Mouse (Mus musculus): ENCODE results near the gene Ntmt1. TPM values are rescaled to one million over a fixed set of nuclear protein-coding genes. Genes with fewer than 3 reads are reported as not detected.
A peak's percentile ranks its signal among the peaks of the same experiment; 100 is the strongest.

Ntmt1 gene
- total and polyA plus RNA-seq, 2 experiments from 2014 or later, result 87.6 to 106 TPM

- ATAC-seq (peak; percentile 61), DNase-seq (no peak)
- Histone ChIP-seq H3K27ac (ENCODE audit: low read depth, low read length) (peak overlapping the region; percentile 85), H3K4me2 (ENCODE audit: low read depth) (peak overlapping the region; percentile 91), H3K9ac (peak overlapping the region; percentile 94), H3K4me3 (ENCODE audit: low read depth, low read length) (peak overlapping the region; percentile 71), H3K27me3 (ENCODE audit: insufficient read depth, low read length) (no peaks in the 10 kb centered on the region), H3K9me3 (ENCODE audit: low read length) (no peaks in the 10 kb centered on the region), H3K36me3 (ENCODE audit: insufficient read depth) (no peaks in the 10 kb centered on the region), H3K4me1 (ENCODE audit: insufficient read depth) (peaks cover 3% of the 10 kb centered on the region)
- 6% methylated on average over 28 of the region's 28 CpGs for WGBS
- no peak for TF ChIP-seq CTCF (IDR thresholded peaks at IDR 0.05; ENCODE audit: low read depth)
Measured at GRCm38 (mm10) chr2:30807147-30807647, 429 bp upstream of the Ntmt1 start.

DNA sequence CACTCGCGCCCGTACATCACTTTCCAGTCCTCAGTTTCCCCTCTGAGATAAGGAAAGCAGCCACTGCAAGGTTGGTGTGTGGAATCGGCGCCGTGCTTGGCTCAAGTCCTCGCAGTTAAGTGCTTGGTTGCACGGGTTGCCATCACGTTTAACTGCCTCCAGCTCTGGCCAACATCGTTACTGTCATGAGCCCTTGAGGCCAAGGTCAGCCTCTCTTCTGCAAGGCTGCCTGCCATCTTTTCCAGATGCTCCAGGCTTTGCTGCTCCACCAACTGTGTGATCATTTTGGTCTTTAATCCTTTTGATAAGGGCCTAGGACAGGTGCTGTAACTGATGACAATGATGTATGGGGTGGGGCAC is 650 bp downstream of the Ntmt1 start:
- WGBS, result 3% methylated on average over 10 of the region's 10 CpGs
- Histone ChIP-seq H3K4me3 (ENCODE audit: low read depth, low read length) (peak overlapping the region; percentile 71), H3K27ac (ENCODE audit: low read depth, low read length) (peak overlapping the region; percentile 85), H3K27me3 (ENCODE audit: insufficient read depth, low read length) (no peaks in the 10 kb centered on the region), H3K36me3 (ENCODE audit: insufficient read depth) (peaks cover 2% of the 10 kb centered on the region; the same call in 1 of the 2 replicates), H3K4me1 (ENCODE audit: insufficient read depth) (peaks cover 3% of the 10 kb centered on the region), H3K9me3 (ENCODE audit: low read length) (no peaks in the 10 kb centered on the region), H3K9ac (peak overlapping the region; percentile 94), H3K4me2 (ENCODE audit: low read depth) (peak overlapping the region; percentile 91)
- DNase-seq (no peak), ATAC-seq (no peak)
- no peak for TF ChIP-seq CTCF (IDR thresholded peaks at IDR 0.05; ENCODE audit: low read depth)

- Histone ChIP-seq H3K4me3 (ENCODE audit: low read depth, low read length) (peak overlapping the region; percentile 17; the same call in 1 of the 2 replicates), H3K27me3 (ENCODE audit: insufficient read depth, low read length) (no peaks in the 10 kb centered on the region), H3K4me2 (ENCODE audit: low read depth) (peak overlapping the region; percentile 27), H3K36me3 (ENCODE audit: insufficient read depth) (peaks cover 10% of the 10 kb centered on the region), H3K9ac (0 out of 2 replicates have a peak overlapping the region, but pooled peaks have one; percentile 18), H3K4me1 (ENCODE audit: insufficient read depth) (peaks cover 3% of the 10 kb centered on the region), H3K9me3 (ENCODE audit: low read length) (no peaks in the 10 kb centered on the region), H3K27ac (ENCODE audit: low read depth, low read length) (no peak overlapping the region)
- no peak for TF ChIP-seq CTCF (IDR thresholded peaks at IDR 0.05; ENCODE audit: low read depth)
- WGBS, result 76% methylated on average over 5 of the region's 5 CpGs
- ATAC-seq (no peak), DNase-seq (no peak)
Measured at GRCm38 (mm10) chr2:30809503-30809902, 1.9 kb downstream of the Ntmt1 start.

GRCm38 (mm10) chr2:30810573-30810972 is 2.9 kb downstream of the Ntmt1 start:
- no peak for TF ChIP-seq CTCF (IDR thresholded peaks at IDR 0.05; ENCODE audit: low read depth)
- no peak overlapping the region for H3K27ac ChIP-seq (ENCODE audit: low read depth, low read length)
- WGBS, result 90% methylated on average over 7 of the region's 7 CpGs

GRCm38 (mm10) chr2:30816383-30816782 is 8.8 kb downstream of the Ntmt1 start:
- DNase-seq (no peak), ATAC-seq (no peak)
- Histone ChIP-seq H3K27ac (ENCODE audit: low read depth, low read length) (no peak overlapping the region), H3K4me1 (ENCODE audit: insufficient read depth) (no peaks in the 10 kb centered on the region), H3K9me3 (ENCODE audit: low read length) (no peaks in the 10 kb centered on the region), H3K4me2 (ENCODE audit: low read depth) (no peak overlapping the region), H3K27me3 (ENCODE audit: insufficient read depth, low read length) (no peaks in the 10 kb centered on the region), H3K9ac (no peak overlapping the region), H3K36me3 (ENCODE audit: insufficient read depth) (peaks cover 52% of the 10 kb centered on the region), H3K4me3 (ENCODE audit: low read depth, low read length) (no peak overlapping the region)
- TF ChIP-seq CTCF (IDR thresholded peaks at IDR 0.05; ENCODE audit: low read depth), result no peak
- 81% methylated on average over 1 of the region's 1 CpGs for WGBS

More at GRCm38 (mm10) chr2:30810573-30810972, 2.9 kb downstream of the Ntmt1 start:
- Histone ChIP-seq H3K9ac (no peak overlapping the region), H3K4me1 (ENCODE audit: insufficient read depth) (peaks cover 3% of the 10 kb centered on the region), H3K4me3 (ENCODE audit: low read depth, low read length) (no peak overlapping the region), H3K4me2 (ENCODE audit: low read depth) (no peak overlapping the region), H3K36me3 (ENCODE audit: insufficient read depth) (peaks cover 21% of the 10 kb centered on the region), H3K27me3 (ENCODE audit: insufficient read depth, low read length) (no peaks in the 10 kb centered on the region), H3K9me3 (ENCODE audit: low read length) (no peaks in the 10 kb centered on the region)
- DNase-seq (no peak), ATAC-seq (no peak)

DNA sequence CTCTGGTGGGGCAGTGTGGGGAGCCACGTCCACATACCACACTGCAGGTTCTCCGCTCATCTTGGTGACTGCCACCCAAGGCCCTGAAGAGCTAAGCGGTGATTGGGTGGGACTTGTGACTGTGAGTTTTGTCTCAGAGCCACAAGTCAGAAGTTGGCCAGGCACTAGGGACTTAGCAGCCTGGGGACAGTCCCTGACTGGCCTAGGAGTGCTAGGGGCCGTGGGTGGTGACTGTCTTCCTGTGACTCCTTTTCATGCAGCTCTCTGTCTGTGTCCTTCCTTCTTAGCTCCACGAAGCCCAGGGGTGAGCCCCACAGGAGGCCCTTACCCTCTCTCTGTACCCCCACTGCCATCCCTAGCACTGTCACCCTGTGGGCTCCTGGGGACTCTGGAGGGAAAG is 12.2 kb downstream of the Ntmt1 start:
- TF ChIP-seq CTCF (IDR thresholded peaks at IDR 0.05; ENCODE audit: low read depth), result no peak

GRCm38 (mm10) chr2:30821073-30821472 is 13.4 kb downstream of the Ntmt1 start:
- TF ChIP-seq CTCF (IDR thresholded peaks at IDR 0.05; ENCODE audit: low read depth), result peak; percentile 52
- H3K27me3 ChIP-seq (ENCODE audit: insufficient read depth, low read length), result no peaks in the 10 kb centered on the region
- H3K9ac ChIP-seq, result no peak overlapping the region
- ATAC-seq (no peak), DNase-seq (no peak)
- H3K4me1 ChIP-seq (ENCODE audit: insufficient read depth), result no peaks in the 10 kb centered on the region
- H3K4me3 ChIP-seq (ENCODE audit: low read depth, low read length), result no peak overlapping the region
- no peaks in the 10 kb centered on the region for H3K9me3 ChIP-seq (ENCODE audit: low read length)
- peaks cover 63% of the 10 kb centered on the region for H3K36me3 ChIP-seq (ENCODE audit: insufficient read depth)
- H3K4me2 ChIP-seq (ENCODE audit: low read depth), result no peak overlapping the region
- 93% methylated on average over 3 of the region's 3 CpGs for WGBS
- no peak overlapping the region for H3K27ac ChIP-seq (ENCODE audit: low read depth, low read length)

More for the DNA sequence above, 12.2 kb downstream of the Ntmt1 start:
- H3K4me2 ChIP-seq (ENCODE audit: low read depth), result no peak overlapping the region
- H3K4me1 ChIP-seq (ENCODE audit: insufficient read depth), result no peaks in the 10 kb centered on the region
- no peak overlapping the region for H3K27ac ChIP-seq (ENCODE audit: low read depth, low read length)
- peaks cover 70% of the 10 kb centered on the region for H3K36me3 ChIP-seq (ENCODE audit: insufficient read depth)
- no peaks in the 10 kb centered on the region for H3K9me3 ChIP-seq (ENCODE audit: low read length)
- H3K9ac ChIP-seq, result no peak overlapping the region
- H3K27me3 ChIP-seq (ENCODE audit: insufficient read depth, low read length), result no peaks in the 10 kb centered on the region
- 88% methylated on average over 5 of the region's 5 CpGs for WGBS
- no peak overlapping the region for H3K4me3 ChIP-seq (ENCODE audit: low read depth, low read length)
- ATAC-seq, result no peak
- no peak for DNase-seq
